25 mouse cellular contexts compared by ENCODE assay signal in the genomic region with DNA sequence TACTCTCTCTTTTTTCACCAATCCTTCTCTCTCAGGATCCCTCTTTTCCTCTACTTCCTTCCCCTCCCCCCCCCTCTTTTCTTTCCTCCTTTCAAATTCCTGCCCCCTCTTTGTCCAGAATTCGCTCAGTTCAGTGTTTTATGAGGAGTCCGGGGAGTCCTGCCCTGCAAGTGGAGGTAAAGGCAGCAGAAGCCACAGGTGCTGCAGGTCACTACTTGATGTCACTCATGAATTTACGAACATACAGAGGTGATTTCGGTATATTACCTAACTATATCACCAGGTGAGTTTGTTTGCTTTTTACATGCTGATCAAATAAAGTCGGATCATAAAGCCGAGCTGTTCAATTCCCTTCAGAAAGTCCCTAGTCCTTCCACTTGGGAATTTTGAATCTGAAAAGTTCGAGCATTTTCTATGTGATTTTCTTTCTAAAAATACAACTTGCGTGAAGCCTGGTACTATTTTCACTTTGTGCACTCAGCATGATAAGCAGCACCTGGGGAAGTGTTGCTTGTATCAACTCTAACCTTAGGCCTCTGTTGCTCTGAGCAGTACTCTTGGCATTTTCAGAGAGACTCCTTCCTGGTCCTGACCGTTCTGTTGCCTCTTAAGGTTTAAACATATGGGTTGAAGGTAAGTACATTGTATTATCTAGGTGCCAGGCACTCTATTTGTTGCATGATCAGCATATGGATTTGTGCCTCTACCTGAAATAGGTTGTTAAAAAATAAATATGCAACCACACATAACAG.
"Had no signal": no experiment of that assay in that cellular context is flagged by ENCODE, and none has a peak within 500 bp of the region (broad histone marks: within the 10 kb centered on the region; RNA-seq: fewer than 3 reads in every experiment).

No protein-coding gene starts in this region.

- DNase-seq: gastrocnemius, adult 2 months; gastrocnemius, postnatal 10 days; gastrocnemius, postnatal 25 days; heart, adult 18-20 months; heart, postnatal 10 days; heart, postnatal 4 days; kidney, adult 11 months; kidney, adult 2 months; kidney, adult 9 months; kidney, postnatal 14 days; kidney, postnatal 36 days; layer of hippocampus, adult 9-11 months; layer of hippocampus, postnatal 36 days; left cerebral cortex, postnatal 4 days had no signal

- H3K9me3 ChIP-seq: heart, embryonic 10.5 days; heart, embryonic 12.5 days; hindbrain, embryonic 10.5 days; hindbrain, embryonic 12.5 days; kidney, embryonic 15.5 days; limb, embryonic 13.5 days; limb, embryonic 15.5 days; liver, embryonic 12.5 days had no signal

- H3K4me1 ChIP-seq: heart, embryonic 10.5 days; heart, embryonic 12.5 days; hindbrain, embryonic 10.5 days; hindbrain, embryonic 12.5 days; kidney, embryonic 15.5 days; limb, embryonic 15.5 days; liver, embryonic 12.5 days had no signal

- H3K4me2 ChIP-seq: heart, embryonic 12.5 days; hindbrain, embryonic 12.5 days; hindbrain, embryonic 14.5 days; kidney, embryonic 15.5 days; limb, embryonic 13.5 days; limb, embryonic 15.5 days; liver, embryonic 12.5 days had no signal

- H3K36me3 ChIP-seq: heart, embryonic 10.5 days; heart, embryonic 12.5 days; hindbrain, embryonic 10.5 days; hindbrain, embryonic 12.5 days; kidney, embryonic 15.5 days; limb, embryonic 13.5 days; limb, embryonic 15.5 days; liver, embryonic 12.5 days had no signal

- H3K9ac ChIP-seq: heart, embryonic 12.5 days; hindbrain, embryonic 12.5 days; hindbrain, embryonic 14.5 days; kidney, embryonic 15.5 days; limb, embryonic 13.5 days; limb, embryonic 15.5 days; liver, embryonic 12.5 days; liver, embryonic 14.5 days had no signal

- H3K27me3 ChIP-seq: heart, embryonic 12.5 days; hindbrain, embryonic 12.5 days; kidney, embryonic 15.5 days; limb, embryonic 13.5 days; limb, embryonic 15.5 days; liver, embryonic 12.5 days had no signal

- H3K4me3 ChIP-seq: gastrocnemius, adult 2 months; heart, embryonic 10.5 days; heart, embryonic 12.5 days; hindbrain, embryonic 10.5 days; hindbrain, embryonic 12.5 days; kidney, embryonic 15.5 days; limb, embryonic 13.5 days; limb, embryonic 15.5 days; liver, embryonic 12.5 days had no signal

- H3K27ac ChIP-seq: gastrocnemius, adult 2 months; heart, embryonic 10.5 days; hindbrain, embryonic 10.5 days; hindbrain, embryonic 12.5 days; hindbrain, embryonic 14.5 days; kidney, embryonic 15.5 days; kidney, postnatal 0 days; limb, embryonic 13.5 days; limb, embryonic 15.5 days; liver, embryonic 12.5 days; liver, embryonic 14.5 days had no signal
